Mouse (Mus musculus) mouse trophoblast stem cell (cell line): Measurements from ENCODE around the gene Tcf21.

ENCODE experiments used
- in situ Hi-C, 2 experiments: fragments of 300-500 bp; cut with MseI, MboI; formaldehyde crosslinking; loops; 2 replicates in 1 of 2; 3 replicates in 1 of 2; pipeline ENCODE4 v1.15.1; 2025

Tcf21 gene

GRCm38 (mm10) chr10:22819871-22820590 is at the start of gene Tcf21:
Gene Tcf21, minus strand, starts transcription at chr10:22820174.
- in situ Hi-C loops, result no loop called here

- in situ Hi-C loops, result no loop called here
These were observed 48.5 kb upstream of the Tcf21 start for GRCm38 (mm10) chr10:22868386-22868918.

- in situ Hi-C loops, result no loop called here
These were observed 47.2 kb upstream of the Tcf21 start for GRCm38 (mm10) chr10:22867210-22867609.

- in situ Hi-C loops, result no loop called here
These were observed 38.1 kb upstream of the Tcf21 start for GRCm38 (mm10) chr10:22858111-22858510.

- in situ Hi-C loops, result no loop called here
These were observed 34.4 kb upstream of the Tcf21 start for GRCm38 (mm10) chr10:22854330-22854729.

GRCm38 (mm10) chr10:22845351-22845750 is 25.4 kb upstream of the Tcf21 start:
- in situ Hi-C loops, result no loop called here

GRCm38 (mm10) chr10:22844731-22845130 is 24.8 kb upstream of the Tcf21 start:
- in situ Hi-C loops, result no loop called here

GRCm38 (mm10) chr10:22843440-22844361 is 23.7 kb upstream of the Tcf21 start:
- in situ Hi-C loops, result no loop called here

- in situ Hi-C loops, result no loop called here
These were observed 22.9 kb upstream of the Tcf21 start for GRCm38 (mm10) chr10:22842781-22843439.

GRCm38 (mm10) chr10:22842113-22842512 is 22.1 kb upstream of the Tcf21 start:
- in situ Hi-C loops, result no loop called here

- in situ Hi-C loops, result no loop called here
These were observed 6.3 kb upstream of the Tcf21 start for GRCm38 (mm10) chr10:22826244-22826643.

- in situ Hi-C loops, result no loop called here
These were observed 2.9 kb upstream of the Tcf21 start for GRCm38 (mm10) chr10:22822896-22823295.

GRCm38 (mm10) chr10:22822486-22822885 is 2.5 kb upstream of the Tcf21 start:
- in situ Hi-C loops, result no loop called here

GRCm38 (mm10) chr10:22821709-22822108 is 1.7 kb upstream of the Tcf21 start:
- in situ Hi-C loops, result no loop called here

- in situ Hi-C loops, result no loop called here
These were observed 1.3 kb upstream of the Tcf21 start for GRCm38 (mm10) chr10:22821267-22821666.

- in situ Hi-C loops, result no loop called here
These were observed 867 bp upstream of the Tcf21 start for GRCm38 (mm10) chr10:22820841-22821240.

- in situ Hi-C loops, result no loop called here
These were observed 619 bp downstream of the Tcf21 start for GRCm38 (mm10) chr10:22819239-22819870.

- in situ Hi-C loops, result no loop called here
These were observed 1.3 kb downstream of the Tcf21 start for GRCm38 (mm10) chr10:22818600-22819238.

GRCm38 (mm10) chr10:22817976-22818375 is 2.0 kb downstream of the Tcf21 start:
- in situ Hi-C loops, result no loop called here

GRCm38 (mm10) chr10:22817561-22817960 is 2.4 kb downstream of the Tcf21 start:
- in situ Hi-C loops, result no loop called here

- in situ Hi-C loops, result no loop called here
These were observed 3.7 kb downstream of the Tcf21 start for GRCm38 (mm10) chr10:22816237-22816762.
